Mouse (Mus musculus) bone marrow macrophage, adult 2 months (primary cell): ENCODE data around the gene Cdc42. TPM values are rescaled to one million over a fixed set of nuclear protein-coding genes. Genes with fewer than 3 reads are reported as not detected.

ENCODE experiments used
- H3K27ac ChIP-seq: 2 replicates; pipeline ENCODE4 v1.5.1; 2012; ENCODE audit warnings: low read depth, low read length; ENCODE audit not compliant: insufficient read depth
- H3K4me1 ChIP-seq: 2 replicates; pipeline ENCODE4 v1.6.1; 2012; ENCODE audit warnings: low read length; ENCODE audit not compliant: control insufficient read depth, insufficient read depth
- H3K4me3 ChIP-seq: 2 replicates; pipeline ENCODE4 v1.5.1; 2012; ENCODE audit warnings: mild to moderate bottlenecking, low read length, moderate library complexity; ENCODE audit not compliant: insufficient read depth
- CTCF ChIP-seq: IDR thresholded peaks from 2 replicates; pipeline ENCODE4 v1.5.1; 2012; ENCODE audit warnings: low read depth, mild to moderate bottlenecking, low read length, moderate library complexity
- POLR2A ChIP-seq: IDR thresholded peaks from 2 replicates; pipeline ENCODE4 v1.6.1; 2012; ENCODE audit warnings: mild to moderate bottlenecking, low read depth, low read length, borderline replicate concordance
- polyA plus RNA-seq: library from polyadenylated mRNA; stranded (reverse); fragments of >200 nt; gene quantifications from 2 replicates; pipeline ENCODE4 v1.2.4, GENCODE M21; 2012; ENCODE audit not compliant: missing spikeins, insufficient read depth, insufficient read length

Cdc42 gene
- polyA plus RNA-seq, 1 experiment = 962 TPM

DNA sequence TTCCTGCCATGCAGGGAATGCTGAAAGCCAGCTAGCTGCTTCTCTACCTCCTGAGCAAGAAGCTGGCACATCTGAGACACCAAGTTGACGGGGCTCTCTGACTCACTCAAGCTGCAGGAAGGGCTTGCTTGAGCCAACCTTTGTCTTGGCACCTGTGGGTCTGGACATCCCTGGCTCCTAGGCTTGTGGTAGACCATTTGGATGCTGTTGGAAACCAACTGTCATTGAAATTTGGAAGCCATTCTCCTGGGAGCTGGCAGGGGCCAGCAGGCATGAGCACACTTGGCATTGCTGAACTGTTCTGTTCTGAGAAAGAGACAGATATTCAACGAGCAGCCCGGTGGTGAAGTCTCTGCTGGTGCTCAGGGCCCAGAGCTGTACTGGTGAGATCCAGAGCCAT, 67.3 kb downstream of the Cdc42 start:
- no peak overlapping the region for H3K4me3 ChIP-seq
- TF ChIP-seq POLR2A (no peak), CTCF (no peak)
- no peak overlapping the region for H3K27ac ChIP-seq
- no peaks in the 10 kb centered on the region for H3K4me1 ChIP-seq

DNA sequence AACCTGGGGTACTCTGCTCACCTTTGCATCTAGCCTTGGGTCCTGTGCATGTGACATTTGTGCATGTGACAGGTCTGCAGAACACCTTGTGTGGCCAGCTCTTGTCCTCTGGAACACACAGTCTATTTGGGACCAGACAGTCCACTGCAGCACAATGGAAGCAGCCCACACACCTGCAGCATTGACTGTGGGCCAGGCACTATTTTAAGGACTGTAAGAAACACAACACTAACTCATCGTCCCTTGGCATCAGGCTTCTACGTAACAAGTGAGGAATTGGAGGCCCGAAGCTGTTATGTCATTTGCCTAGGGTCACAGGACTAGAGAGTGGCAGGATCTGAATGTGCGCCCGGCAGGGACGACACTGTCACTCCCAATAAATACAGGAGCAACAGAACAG, 67.8 kb downstream of the Cdc42 start:
- no peak for TF ChIP-seq POLR2A
- no peak overlapping the region for H3K27ac ChIP-seq
- no peak overlapping the region for H3K4me3 ChIP-seq
- no peaks in the 10 kb centered on the region for H3K4me1 ChIP-seq

DNA sequence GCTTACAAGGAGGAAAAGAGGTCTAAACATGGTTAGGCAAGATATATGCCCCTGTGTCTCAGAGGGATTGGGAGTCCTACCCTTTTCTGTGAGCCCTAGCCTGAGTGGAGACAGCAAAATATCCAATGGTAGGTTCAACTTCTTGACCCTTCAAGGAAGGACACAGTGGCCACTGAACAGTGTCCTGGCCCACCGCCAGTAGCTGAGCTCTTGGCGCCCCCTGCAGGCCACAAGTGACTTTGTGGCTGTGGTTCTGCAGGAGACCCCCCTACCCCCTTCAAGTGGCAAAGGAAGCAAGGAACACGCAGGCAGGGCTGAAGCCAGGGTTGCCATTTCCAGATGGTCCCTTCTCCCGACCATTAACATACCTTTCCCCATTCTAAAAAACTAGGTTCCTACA, 69.7 kb downstream of the Cdc42 start:
- no peaks in the 10 kb centered on the region for H3K4me1 ChIP-seq
- no peak overlapping the region for H3K4me3 ChIP-seq
- H3K27ac ChIP-seq = no peak overlapping the region
- TF ChIP-seq POLR2A (no peak), CTCF (peak; percentile 81; the same call in 1 of the 2 replicates)

DNA sequence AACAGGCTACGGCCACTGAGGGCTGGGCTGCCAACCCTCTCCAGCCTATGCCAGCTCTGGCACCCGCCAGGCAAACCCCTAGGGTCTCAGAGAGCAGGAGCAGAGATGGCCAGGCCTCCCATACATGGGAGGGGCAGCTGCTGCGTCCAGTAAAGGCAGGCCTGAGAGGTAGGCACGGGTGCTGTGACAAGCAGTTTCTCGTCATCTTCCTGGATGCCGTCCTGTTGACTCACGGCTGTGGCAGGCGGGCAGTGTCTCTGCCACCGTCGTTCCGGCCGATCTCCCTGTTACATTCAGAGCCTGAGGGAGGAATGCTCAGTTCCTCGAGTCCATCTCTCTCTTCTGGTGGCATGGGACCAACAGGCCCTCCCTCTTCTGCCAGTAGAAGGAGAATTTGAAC, 70.3 kb downstream of the Cdc42 start:
- no peak for TF ChIP-seq CTCF
- no peak for TF ChIP-seq POLR2A
- no peaks in the 10 kb centered on the region for H3K4me1 ChIP-seq
- no peak overlapping the region for H3K27ac ChIP-seq

DNA sequence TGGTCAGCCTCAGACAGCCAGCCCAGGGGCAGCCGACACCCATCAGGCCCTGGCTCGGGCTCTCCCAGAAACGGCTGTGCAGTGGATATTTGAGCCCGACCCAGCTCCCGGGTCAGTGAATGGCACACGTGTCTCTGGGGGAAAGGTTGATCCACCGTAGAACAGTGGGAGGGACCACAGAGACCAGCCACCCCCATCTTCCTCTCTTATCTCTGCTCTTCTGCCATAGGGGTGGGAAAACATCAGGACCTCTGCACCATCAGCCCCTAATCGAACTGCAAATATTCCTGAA, 70.9 kb downstream of the Cdc42 start:
- TF ChIP-seq CTCF (no peak), POLR2A (no peak)
- Histone ChIP-seq H3K4me1 (no peaks in the 10 kb centered on the region), H3K4me3 (no peak overlapping the region), H3K27ac (no peak overlapping the region)

More for the DNA sequence above, 70.3 kb downstream of the Cdc42 start:
- no peak overlapping the region for H3K4me3 ChIP-seq

DNA sequence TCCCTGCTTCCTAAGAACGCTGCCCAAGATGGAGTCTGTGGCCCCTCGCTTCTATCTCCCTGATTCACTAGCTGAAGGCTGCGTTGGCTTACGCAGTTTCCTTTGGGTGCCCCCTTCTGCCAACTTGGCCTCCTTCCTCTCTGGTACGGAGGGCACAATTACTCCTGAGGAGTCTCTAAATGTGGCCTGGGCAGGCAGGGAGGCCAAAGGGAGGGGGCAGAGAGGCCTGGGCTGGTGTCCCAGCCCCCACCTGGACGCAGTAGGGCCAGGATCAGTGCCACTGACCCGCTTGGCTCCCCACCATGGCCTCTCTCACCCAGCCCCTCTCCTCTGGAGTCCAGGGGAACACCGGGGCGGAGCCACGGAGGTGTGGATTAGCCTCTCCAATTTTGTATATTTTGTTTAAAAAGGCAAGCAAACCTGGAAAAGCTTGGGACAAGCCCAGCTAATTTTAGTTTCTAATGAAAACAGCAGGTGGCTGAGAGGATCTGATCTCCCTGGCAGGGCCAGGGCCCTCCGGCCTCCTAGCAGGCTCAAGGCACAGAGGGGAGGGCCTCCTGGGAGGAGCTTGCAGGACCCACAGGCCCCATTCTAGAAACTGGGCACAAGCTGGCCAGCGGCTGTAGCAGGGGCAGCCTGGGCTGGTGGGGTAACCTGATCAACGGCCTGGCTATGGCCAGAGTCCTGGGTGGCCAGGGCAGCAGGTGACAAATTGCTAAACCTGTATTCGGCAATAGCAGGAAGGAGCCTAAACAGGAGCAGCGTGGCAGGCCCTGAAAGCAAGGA, 71.5 kb downstream of the Cdc42 start:
- TF ChIP-seq POLR2A (no peak), CTCF (no peak)
- H3K4me1 ChIP-seq = no peaks in the 10 kb centered on the region
- H3K4me3 ChIP-seq = no peak overlapping the region
- no peak overlapping the region for H3K27ac ChIP-seq

DNA sequence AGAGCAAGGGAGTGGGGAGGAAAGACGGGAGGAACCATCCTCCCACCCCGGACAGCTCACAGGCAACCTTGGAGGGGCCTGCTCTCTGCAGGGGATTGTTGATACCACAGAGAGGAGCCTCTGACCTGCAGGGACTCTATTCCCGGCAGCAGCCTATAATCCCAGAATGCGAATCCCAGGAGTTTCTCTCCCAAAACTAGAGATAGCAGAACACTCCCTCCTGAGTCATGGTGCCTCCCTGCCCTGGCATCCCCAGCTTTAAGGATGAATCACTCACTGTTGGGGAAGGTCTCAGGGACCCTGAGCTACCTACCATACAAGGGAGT, 74.2 kb downstream of the Cdc42 start:
- TF ChIP-seq POLR2A (no peak), CTCF (no peak)
- Histone ChIP-seq H3K27ac (no peak overlapping the region), H3K4me1 (no peaks in the 10 kb centered on the region), H3K4me3 (no peak overlapping the region)

DNA sequence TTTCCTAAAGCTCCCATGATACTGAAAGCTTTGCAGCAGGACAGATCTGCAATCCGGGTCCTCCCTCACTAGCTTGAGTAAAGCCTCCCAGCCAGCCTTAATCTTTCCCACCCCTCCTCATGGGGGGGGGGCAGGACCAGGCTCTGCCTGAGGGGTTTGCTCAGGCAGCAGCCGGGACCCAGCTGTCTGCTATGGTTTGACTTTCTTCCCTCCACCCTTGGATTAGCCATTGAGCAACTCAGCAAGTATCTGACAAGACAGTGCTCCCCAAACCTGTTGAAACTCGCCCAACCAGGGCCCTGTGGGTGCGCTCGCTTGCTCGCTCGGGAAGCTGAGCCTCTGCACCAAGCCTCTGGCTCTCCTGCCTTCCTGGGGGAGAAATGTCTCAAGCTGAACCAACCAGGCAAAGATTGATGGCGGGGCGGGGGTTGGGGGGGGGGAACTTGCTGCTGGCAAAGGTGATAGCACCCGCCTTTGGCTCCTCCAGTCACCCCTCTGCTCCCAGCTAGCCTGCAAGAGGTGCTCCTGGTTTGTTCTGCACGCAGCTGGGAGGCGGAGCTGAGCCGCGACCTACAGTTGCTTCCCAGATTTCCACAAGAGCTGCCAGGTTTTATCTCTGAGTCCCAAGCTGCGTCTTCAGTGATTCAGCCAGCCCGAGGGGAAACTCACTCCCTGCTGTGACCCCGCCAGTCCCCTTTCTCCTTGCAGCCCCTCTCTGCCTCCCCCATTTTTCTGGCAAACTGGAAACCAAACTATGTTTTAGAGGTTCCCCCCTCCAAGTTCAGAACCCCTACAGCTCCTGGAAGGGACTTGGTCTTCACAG, 74.7 kb downstream of the Cdc42 start:
- TF ChIP-seq POLR2A = no peak
- TF ChIP-seq CTCF = no peak
- H3K4me3 ChIP-seq = no peak overlapping the region
- no peaks in the 10 kb centered on the region for H3K4me1 ChIP-seq
- H3K27ac ChIP-seq = no peak overlapping the region

DNA sequence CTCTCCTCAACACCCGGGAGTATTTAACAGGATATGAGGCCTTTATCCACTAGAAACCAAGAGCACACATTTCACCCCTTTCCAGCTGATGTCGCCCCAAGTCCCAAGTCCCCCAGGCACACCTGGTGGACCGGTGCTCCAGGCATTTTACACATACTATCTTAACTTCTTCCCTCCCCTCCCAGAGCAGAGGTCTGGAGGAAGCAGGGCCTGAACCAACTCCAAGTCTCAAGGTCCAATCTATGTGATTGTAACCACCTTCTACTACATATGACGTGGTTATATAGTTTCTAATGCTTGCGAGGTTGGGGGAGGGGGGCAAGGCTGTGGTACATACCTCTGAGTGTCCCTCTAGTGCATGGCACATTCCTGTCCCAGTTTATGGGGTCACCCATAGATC, 75.4 kb downstream of the Cdc42 start:
- Histone ChIP-seq H3K4me1 (no peaks in the 10 kb centered on the region), H3K27ac (no peak overlapping the region), H3K4me3 (no peak overlapping the region)
- TF ChIP-seq POLR2A (no peak), CTCF (no peak)

DNA sequence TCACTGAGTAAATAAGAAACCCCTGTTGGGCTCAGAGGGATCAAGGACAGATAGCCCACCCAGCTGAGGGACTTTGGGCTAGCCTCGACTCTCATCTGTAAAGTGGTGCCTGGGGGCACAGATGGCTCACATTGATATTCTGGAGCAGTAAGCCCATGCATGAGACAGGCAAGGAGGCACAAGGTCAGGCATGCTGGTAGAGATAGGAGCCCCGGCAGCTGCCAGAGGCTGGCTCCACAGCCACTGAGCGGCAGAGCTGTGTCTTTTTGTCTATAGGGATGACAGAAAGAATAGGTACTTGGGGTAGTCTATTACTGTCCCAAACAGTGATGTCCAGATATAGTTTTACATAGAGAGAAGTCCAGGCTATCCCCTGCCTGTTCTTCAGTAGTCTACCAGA, 76.2 kb downstream of the Cdc42 start:
- Histone ChIP-seq H3K27ac (no peak overlapping the region), H3K4me1 (no peaks in the 10 kb centered on the region), H3K4me3 (no peak overlapping the region)
- no peak for TF ChIP-seq CTCF
- no peak for TF ChIP-seq POLR2A

DNA sequence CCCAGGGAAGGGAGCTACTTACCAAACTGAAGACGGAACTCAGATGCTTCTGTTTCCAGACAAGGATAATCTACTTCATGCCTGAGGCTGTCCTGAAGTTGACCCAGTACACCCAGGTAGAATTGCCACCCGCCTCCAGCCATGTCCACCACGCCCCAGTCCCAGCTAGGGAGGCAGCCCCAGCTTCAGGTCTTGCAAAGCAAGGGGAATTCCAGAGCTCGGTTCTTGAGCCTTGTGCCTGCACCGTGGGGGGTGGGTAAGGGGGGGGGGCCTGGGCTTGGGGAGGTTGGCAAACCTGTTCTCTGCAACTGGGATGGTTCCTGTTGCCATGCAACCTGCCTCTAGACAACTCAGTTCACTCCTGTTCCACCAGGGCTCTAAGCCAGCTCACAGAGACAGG, 78.2 kb downstream of the Cdc42 start:
- no peak for TF ChIP-seq CTCF
- TF ChIP-seq POLR2A = no peak
- no peak overlapping the region for H3K4me3 ChIP-seq
- H3K27ac ChIP-seq = no peak overlapping the region
- no peaks in the 10 kb centered on the region for H3K4me1 ChIP-seq
